In the genomic region with DNA sequence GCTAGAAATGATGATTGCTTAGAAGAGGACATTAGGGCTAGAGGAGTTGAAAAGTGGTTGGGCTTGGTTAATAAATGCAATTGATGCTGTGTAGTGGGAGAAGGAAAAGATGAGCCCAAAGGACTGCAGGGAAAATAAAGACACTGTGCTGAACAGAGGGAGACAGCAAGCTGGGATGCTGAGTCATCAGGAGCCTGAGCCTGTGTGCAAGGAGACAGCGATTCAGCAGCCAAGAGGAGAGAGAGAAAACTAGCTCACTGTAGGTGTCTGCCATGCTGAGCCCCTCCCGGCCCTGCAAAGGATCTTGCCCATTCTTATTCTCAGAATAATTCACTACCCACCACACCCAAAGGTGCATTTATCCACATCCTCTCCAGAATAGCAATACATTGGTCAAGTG, we compare ENCODE assay signal across 16 mouse cellular contexts.
DNase-seq lines count a peak whose midpoint lies in the region; ATAC-seq and TF ChIP-seq lines count a peak whose summit lies in the region.
"Had no signal": no experiment of that assay in that cellular context is flagged by ENCODE, and none has a peak within 500 bp of the region (broad histone marks: within the 10 kb centered on the region; RNA-seq: fewer than 3 reads in every experiment).

No protein-coding gene starts in this region.

- no peak overlapping the region for H3K4me2 ChIP-seq in forebrain, embryonic 14.5 days (ENCODE audit: low read length)
- H3K4me2 ChIP-seq in forebrain, embryonic 12.5 days, result no peak overlapping the region
- H3K4me2 ChIP-seq: forebrain, embryonic 13.5 days; hindbrain, embryonic 14.5 days; midbrain, embryonic 11.5 days had no signal

- no peaks in the 10 kb centered on the region for H3K36me3 ChIP-seq in forebrain, embryonic 14.5 days (ENCODE audit: control insufficient read depth, insufficient read depth, low read length)
- no peaks in the 10 kb centered on the region for H3K36me3 ChIP-seq in forebrain, embryonic 12.5 days (replicated peaks)

- TF ChIP-seq CTCF in left cerebral cortex, adult 2 months (IDR thresholded peaks at IDR 0.05), result no peak
- TF ChIP-seq CTCF in olfactory bulb, adult 2 months (IDR thresholded peaks at IDR 0.05; ENCODE audit: insufficient read depth, low read depth, low read length), result no peak

- no peak overlapping the region for H3K4me3 ChIP-seq in forebrain, embryonic 14.5 days (ENCODE audit: low read depth, low read length)
- H3K4me3 ChIP-seq in forebrain, embryonic 12.5 days (replicated peaks), result no peak overlapping the region
- H3K4me3 ChIP-seq in left cerebral cortex, adult 2 months, result no peak overlapping the region
- H3K4me3 ChIP-seq in olfactory bulb, adult 2 months (ENCODE audit: insufficient read depth, low read depth, low read length), result no peak overlapping the region
- H3K4me3 ChIP-seq: forebrain, embryonic 13.5 days; myocyte had no signal

- no peak overlapping the region for H3K9ac ChIP-seq in forebrain, embryonic 14.5 days (ENCODE audit: low read length)
- no peak overlapping the region for H3K9ac ChIP-seq in forebrain, embryonic 12.5 days
- H3K9ac ChIP-seq: forebrain, embryonic 13.5 days; hindbrain, embryonic 14.5 days had no signal

- no peak overlapping the region for H3K27ac ChIP-seq in forebrain, embryonic 14.5 days (ENCODE audit: low read depth, low read length)
- H3K27ac ChIP-seq in forebrain, embryonic 12.5 days, result no peak overlapping the region
- H3K27ac ChIP-seq in left cerebral cortex, adult 2 months, result peak overlapping the region; percentile 76
- H3K27ac ChIP-seq in olfactory bulb, adult 2 months (ENCODE audit: insufficient read depth, low read depth, low read length), result peak overlapping the region; percentile 64; the same call in 1 of the 2 replicates
- H3K27ac ChIP-seq: forebrain, embryonic 13.5 days; hindbrain, embryonic 14.5 days had no signal

- intact Hi-C loops in left cerebral cortex, adult 2 months (cut with DNase I), result loop anchor here (2.0 kb wide), 1 partner anchor 14 kb away; no protein-coding TSS in a partner anchor
- intact Hi-C loops in left cerebral cortex, postnatal 10 days (cut with DNase I), result no loop called here

- peak; percentile 55; the same call in 1 of the 2 replicates for ATAC-seq in forebrain, embryonic 14.5 days
- no peak for ATAC-seq in forebrain, embryonic 12.5 days (ENCODE audit: low FRiP score)
- ATAC-seq: forebrain, embryonic 13.5 days; intestine, embryonic 16.5 days had no signal

- TF ChIP-seq POLR2A in olfactory bulb, adult 2 months (IDR thresholded peaks at IDR 0.05; ENCODE audit: insufficient read depth, low read depth, low read length), result no peak

- WGBS in forebrain, embryonic 14.5 days, result 69% methylated on average over 2 of the region's 2 CpGs
- WGBS in forebrain, embryonic 12.5 days, result 81% methylated on average over 2 of the region's 2 CpGs
- 24% methylated on average over 2 of the region's 2 CpGs for WGBS in olfactory bulb, adult 2 months

- peak; percentile 11 for DNase-seq in forebrain, embryonic 14.5 days (ENCODE audit: low spot score)
- DNase-seq in left cerebral cortex, adult 2 months (ENCODE audit: extremely low spot score in 1 of 2, low spot score in 2 of 2), result peak; percentile 30 to 40
- no peak for DNase-seq in left cerebral cortex, postnatal 10 days (ENCODE audit: extremely low spot score in 1 of 2, low spot score in 2 of 2)
- DNase-seq in ZHBTc4 (ENCODE audit: low read depth, low spot score), result peak; percentile 3
- no peak for DNase-seq in kidney, postnatal 25 days
- DNase-seq: cerebellum, adult 8-10 months; gastrocnemius, postnatal 14 days; kidney, postnatal 36 days; lung, postnatal 4 days had no signal

- no peaks in the 10 kb centered on the region for H3K9me3 ChIP-seq in forebrain, embryonic 14.5 days (replicated peaks; ENCODE audit: control insufficient read depth, low read length)
- no peaks in the 10 kb centered on the region for H3K9me3 ChIP-seq in forebrain, embryonic 12.5 days
- H3K9me3 ChIP-seq: forebrain, embryonic 13.5 days had no signal

- H3K4me1 ChIP-seq in forebrain, embryonic 14.5 days (ENCODE audit: control insufficient read depth, insufficient read depth, low read length), result no peaks in the 10 kb centered on the region
- no peaks in the 10 kb centered on the region; the same call in 1 of the 2 replicates for H3K4me1 ChIP-seq in forebrain, embryonic 12.5 days
- peaks cover 4% of the 10 kb centered on the region for H3K4me1 ChIP-seq in olfactory bulb, adult 2 months (ENCODE audit: control insufficient read depth, insufficient read depth, low read length)
- H3K4me1 ChIP-seq: forebrain, embryonic 13.5 days had no signal

- no peaks in the 10 kb centered on the region for H3K27me3 ChIP-seq in forebrain, embryonic 14.5 days (replicated peaks; ENCODE audit: control insufficient read depth, insufficient read depth, low read length)
- H3K27me3 ChIP-seq in forebrain, embryonic 12.5 days, result no peaks in the 10 kb centered on the region
- H3K27me3 ChIP-seq: forebrain, embryonic 13.5 days had no signal

Comparison
In these comparisons a context has a peak if more than half of its experiments do, and no peak if none do; other contexts are left out.
1. DNase-seq: peak in forebrain, embryonic 14.5 days (single experiment), left cerebral cortex, adult 2 months (2 of 2) and ZHBTc4 (single experiment); none in left cerebral cortex, postnatal 10 days (0 of 2) and kidney, postnatal 25 days (0 of 2).
2. H3K27ac ChIP-seq: peak in left cerebral cortex, adult 2 months (single experiment) and olfactory bulb, adult 2 months (single experiment); none in forebrain, embryonic 14.5 days (single experiment) and forebrain, embryonic 12.5 days (single experiment).